Mouse (Mus musculus) spleen, adult 2 months (tissue): ENCODE measurements around the gene Ly9. TPM values are rescaled to one million over a fixed set of nuclear protein-coding genes. Genes with fewer than 3 reads are reported as not detected.
A peak's percentile ranks its signal among the peaks of the same experiment; 100 is the strongest.

Experiments used
- DNase-seq, 2 experiments: peaks; one replicate each; pipeline versions ENCODE4 v3.0.0 to v3.0.0-alpha.2; 2012 to 2021; ENCODE audit warnings: low spot score in 2 of 2, low read depth in 1 of 2
- H3K27ac ChIP-seq: fragments of 200-500 bp; 2 replicates; pipeline ENCODE4 v1.5.1; 2012; ENCODE audit warnings: low read length, inconsistent platforms; ENCODE audit not compliant: insufficient read depth
- H3K27me3 ChIP-seq: fragments of 200-500 bp; 2 replicates; pipeline ENCODE4 v1.6.1; 2012; ENCODE audit warnings: mild to moderate bottlenecking, moderate library complexity, low read length, inconsistent platforms; ENCODE audit not compliant: control insufficient read depth, insufficient read depth
- H3K36me3 ChIP-seq: fragments of 200-500 bp; 2 replicates; pipeline ENCODE4 v1.6.1; 2012; ENCODE audit warnings: mild to moderate bottlenecking, low read length, inconsistent platforms; ENCODE audit not compliant: control insufficient read depth, insufficient read depth
- H3K4me1 ChIP-seq: fragments of 200-500 bp; 2 replicates; pipeline ENCODE4 v1.6.1; 2011; ENCODE audit warnings: inconsistent platforms; ENCODE audit not compliant: control insufficient read depth, insufficient read depth, insufficient read length
- H3K4me3 ChIP-seq: fragments of 200-500 bp; 2 replicates; pipeline ENCODE4 v1.5.1; 2011; ENCODE audit warnings: mild to moderate bottlenecking, inconsistent platforms; ENCODE audit not compliant: insufficient read depth, insufficient read length; ENCODE audit errors: extremely low read depth
- CTCF ChIP-seq: fragments of 200-500 bp; IDR thresholded peaks from 2 replicates; pipeline ENCODE4 v1.5.1; 2011; ENCODE audit warnings: mild to moderate bottlenecking, inconsistent platforms; ENCODE audit not compliant: insufficient read depth, insufficient read length, insufficient replicate concordance; ENCODE audit errors: extremely low read depth
- POLR2A ChIP-seq: fragments of 200-500 bp; IDR thresholded peaks from 2 replicates; pipeline ENCODE4 v1.6.1; 2011; ENCODE audit warnings: low read depth, low read length, inconsistent platforms
- WGBS: fragments of 180-500 bp; shearing (Covaris S2); methylation state at CpG from one replicate; pipeline ENCODE4 v1.1.7; 2018; 5-methylcytosine and 5-hydroxymethylcytosine counted together
- polyA plus RNA-seq: library from polyadenylated mRNA; depleted of rRNA; stranded (reverse); fragments of >200 nt; gene quantifications from 2 replicates; pipeline ENCODE4 v1.2.3, GENCODE M21; 2012; rRNA removed

Ly9 gene
- polyA plus RNA-seq, 1 experiment, result 27.7 TPM

DNA sequence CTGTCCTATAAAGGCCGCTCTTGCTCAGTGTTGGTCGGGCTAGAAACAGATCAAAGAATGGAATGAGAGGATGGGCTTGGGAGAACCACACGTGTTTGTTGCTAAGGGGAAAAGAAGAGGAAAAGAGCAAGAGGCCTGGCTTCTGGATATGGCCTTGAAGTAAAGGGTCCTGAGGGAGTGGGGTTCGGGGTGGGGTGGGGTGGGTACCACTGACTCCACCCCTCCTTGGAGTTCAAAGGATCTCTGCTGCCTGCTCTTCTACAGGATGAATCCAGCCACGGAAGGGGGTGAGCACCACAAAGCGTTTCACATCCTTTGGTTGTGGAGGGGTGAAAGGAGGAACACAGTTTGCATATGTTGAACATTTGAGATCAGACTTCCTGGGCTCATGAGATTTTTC, 48.8 kb downstream of the Ly9 start:
- Histone ChIP-seq H3K4me1 (peaks cover 32% of the 10 kb centered on the region; the same call in 1 of the 2 replicates), H3K4me3 (no peak overlapping the region), H3K27ac (0 out of 2 replicates have a peak overlapping the region, but pooled peaks have one; percentile 3), H3K36me3 (no peaks in the 10 kb centered on the region), H3K27me3 (no peaks in the 10 kb centered on the region)
- no peak for DNase-seq
- 33% methylated on average over 6 of the region's 6 CpGs for WGBS
- TF ChIP-seq POLR2A, result no peak

GRCm38 (mm10) chr1:171556366-171556765, 50.8 kb downstream of the Ly9 start:
- H3K36me3 ChIP-seq, result no peaks in the 10 kb centered on the region
- no peak overlapping the region for H3K4me3 ChIP-seq
- TF ChIP-seq POLR2A (no peak), CTCF (no peak)
- no peak for DNase-seq
- H3K4me1 ChIP-seq, result peaks cover 22% of the 10 kb centered on the region; the same call in 1 of the 2 replicates
- no peak overlapping the region for H3K27ac ChIP-seq
- WGBS, result 91% methylated on average over 2 of the region's 2 CpGs
- H3K27me3 ChIP-seq, result no peaks in the 10 kb centered on the region

- 72% methylated on average over 11 of the region's 11 CpGs for WGBS
- Histone ChIP-seq H3K27me3 (no peaks in the 10 kb centered on the region), H3K4me3 (no peak overlapping the region), H3K4me1 (peaks cover 11% of the 10 kb centered on the region; the same call in 1 of the 2 replicates), H3K36me3 (no peaks in the 10 kb centered on the region), H3K27ac (no peak overlapping the region)
- DNase-seq, result no peak
- TF ChIP-seq CTCF, result no peak
Observed at GRCm38 (mm10) chr1:171553359-171554341, 53.6 kb downstream of the Ly9 start.

DNA sequence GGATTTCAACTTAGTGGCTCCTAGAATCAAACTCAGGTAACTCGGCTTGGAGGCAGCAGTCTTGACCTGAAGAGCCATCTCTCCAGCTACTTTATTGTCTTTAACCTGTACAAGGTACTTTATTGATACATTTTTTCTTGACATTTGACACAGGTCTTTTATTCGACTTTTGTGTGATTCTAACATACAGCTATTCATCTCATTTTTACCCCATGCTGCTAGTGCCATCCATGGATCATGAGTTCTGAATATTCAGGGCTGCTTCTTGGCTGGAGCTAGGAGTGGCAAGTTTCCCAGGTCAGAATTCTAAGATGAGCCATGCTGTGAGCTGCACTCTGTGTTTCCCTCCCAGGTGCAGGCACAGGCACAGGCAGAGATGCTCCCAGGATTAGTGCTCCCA, 55.0 kb downstream of the Ly9 start:
- Histone ChIP-seq H3K4me1 (peaks cover 5% of the 10 kb centered on the region; the same call in 1 of the 2 replicates), H3K4me3 (no peak overlapping the region), H3K27me3 (no peaks in the 10 kb centered on the region), H3K36me3 (no peaks in the 10 kb centered on the region), H3K27ac (peak overlapping the region; percentile 10)
- DNase-seq, result no peak
- 85% methylated on average over 2 of the region's 2 CpGs for WGBS
- no peak for TF ChIP-seq POLR2A
- TF ChIP-seq CTCF, result no peak

DNA sequence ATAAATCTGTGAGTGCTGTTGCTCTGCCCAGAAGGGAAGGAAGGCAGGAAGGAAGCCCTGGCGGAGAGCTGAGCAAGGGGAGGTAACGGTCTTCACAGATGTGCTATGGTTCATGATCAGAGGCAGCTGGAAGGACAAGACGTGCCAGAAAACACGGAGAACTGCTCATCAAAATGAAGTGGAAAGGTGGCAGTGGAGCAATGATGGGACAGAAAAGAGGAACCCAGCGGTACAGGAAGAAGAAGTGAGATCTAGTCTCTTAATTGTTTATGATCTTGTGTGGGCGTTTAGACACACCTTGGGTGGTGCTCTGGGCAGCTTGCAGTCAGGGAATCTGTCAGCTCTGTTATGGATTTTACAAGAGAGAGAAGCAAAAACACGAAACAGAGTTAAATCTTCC, 55.9 kb downstream of the Ly9 start:
- H3K4me3 ChIP-seq, result no peak overlapping the region
- peaks cover 5% of the 10 kb centered on the region; the same call in 1 of the 2 replicates for H3K4me1 ChIP-seq
- 8% methylated on average over 7 of the region's 7 CpGs for WGBS
- peak; percentile 39 to 45 for DNase-seq
- TF ChIP-seq POLR2A, result peak; percentile 6; the same call in 1 of the 2 replicates
- no peak for TF ChIP-seq CTCF
- H3K36me3 ChIP-seq, result no peaks in the 10 kb centered on the region
- H3K27me3 ChIP-seq, result no peaks in the 10 kb centered on the region
- H3K27ac ChIP-seq, result peak overlapping the region; percentile 69

DNA sequence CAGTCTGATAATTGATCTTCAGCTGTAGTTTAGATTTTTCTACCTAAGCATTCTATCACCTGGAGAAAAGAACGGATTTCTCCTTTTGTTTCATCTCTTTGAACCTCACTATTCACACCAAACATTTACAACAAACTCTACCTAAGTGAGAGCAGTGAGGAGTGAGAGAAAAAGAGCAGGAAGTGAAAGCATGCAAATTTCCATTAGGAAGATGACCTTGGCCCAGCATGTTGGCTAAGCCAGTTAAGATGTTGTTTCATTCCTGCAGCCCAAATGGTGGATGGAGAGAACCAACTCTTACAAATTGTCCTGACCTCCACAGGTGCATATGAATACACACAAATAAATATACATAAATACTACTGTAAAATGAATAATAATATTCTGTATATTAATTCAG, 66.5 kb downstream of the Ly9 start:
- TF ChIP-seq POLR2A (no peak), CTCF (no peak)
- 92% methylated on average over 1 of the region's 1 CpGs for WGBS
- no peak overlapping the region for H3K27ac ChIP-seq

More for the DNA sequence above, 66.5 kb downstream of the Ly9 start:
- Histone ChIP-seq H3K4me3 (no peak overlapping the region), H3K36me3 (no peaks in the 10 kb centered on the region), H3K27me3 (no peaks in the 10 kb centered on the region), H3K4me1 (peaks cover 3% of the 10 kb centered on the region; the same call in 1 of the 2 replicates)
- no peak for DNase-seq

Other genes with a start within 250 kb of the Ly9 start
- gene Klhdc9, start 246.6 kb downstream of the Ly9 start, polyA plus RNA-seq, result 0.20 and 0.62 TPM in 2 replicates
- gene Nectin4, start 237.3 kb downstream of the Ly9 start, polyA plus RNA-seq, result 1.4 and 2.0 TPM in 2 replicates
- gene Arhgap30, start 218.5 kb downstream of the Ly9 start, polyA plus RNA-seq, result 79.5 and 88.3 TPM in 2 replicates
- gene Usf1, start 196.1 kb downstream of the Ly9 start, polyA plus RNA-seq, result 130 and 132 TPM in 2 replicates
- 3.1 and 4.1 TPM in 2 replicates for gene Tstd1, start 188.5 kb downstream of the Ly9 start, polyA plus RNA-seq
- 8.8 and 9.6 TPM in 2 replicates for gene F11r, start 169.9 kb downstream of the Ly9 start, polyA plus RNA-seq
- 5.1 and 6.7 TPM in 2 replicates for gene Alyref2, start 103.9 kb downstream of the Ly9 start, polyA plus RNA-seq
- 1.3 TPM in 1 of 2 replicates, not detected in the other for gene Itln1, start 72.1 kb downstream of the Ly9 start, polyA plus RNA-seq
- gene Cd244a, start 48.2 kb downstream of the Ly9 start, polyA plus RNA-seq, result 5.7 and 6.8 TPM in 2 replicates
- gene Slamf7, start 45.6 kb upstream of the Ly9 start, polyA plus RNA-seq, result 9.6 and 12.3 TPM in 2 replicates
- 46.1 and 50.3 TPM in 2 replicates for gene Cd48, start 74.6 kb upstream of the Ly9 start, polyA plus RNA-seq
- gene Slamf1, start 159.7 kb upstream of the Ly9 start, polyA plus RNA-seq, result 3.7 and 4.5 TPM in 2 replicates
- 8.4 and 10.9 TPM in 2 replicates for gene Cd84, start 232.3 kb upstream of the Ly9 start, polyA plus RNA-seq